Mouse (Mus musculus): ENCODE data around the gene Setd5. TPM values are rescaled to one million over a fixed set of nuclear protein-coding genes. Genes with fewer than 3 reads are reported as not detected.

The Setd5 gene
- polyA plus RNA-seq, 1 experiment: 15.2 TPM

DNA sequence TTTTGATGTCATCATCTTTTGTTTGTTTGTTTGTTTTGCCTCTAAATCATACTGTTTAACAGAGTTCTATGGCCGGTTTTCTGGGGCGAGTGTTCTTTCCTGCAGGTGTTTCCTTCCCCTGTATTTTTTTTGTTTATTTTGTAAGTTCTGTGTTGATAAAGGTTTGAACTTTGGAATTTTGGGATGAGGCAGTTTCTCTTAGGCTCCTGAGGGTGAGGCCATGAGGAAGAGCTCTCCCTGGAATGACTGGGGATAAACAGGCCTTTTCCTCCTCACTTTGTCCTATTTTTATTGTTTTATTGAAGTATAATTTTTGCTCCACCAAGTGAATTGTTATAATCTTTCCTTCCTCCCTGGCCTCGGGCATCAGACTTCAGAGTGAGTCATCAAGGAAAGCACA lies 24.2 kb upstream of the Setd5 start:
- no peaks in the 10 kb centered on the region for H3K27me3 ChIP-seq (replicated peaks)
- TF ChIP-seq FLI1 (IDR thresholded peaks at IDR 0.05; ENCODE audit: low read length) (no peak), GATA1 (IDR thresholded peaks at IDR 0.05; ENCODE audit: borderline replicate concordance, low read length) (no peak)
- H3K4me1 ChIP-seq: peaks cover 67% of the 10 kb centered on the region
- H3K4me3 ChIP-seq (replicated peaks): no peak overlapping the region
- H3K36me3 ChIP-seq (replicated peaks; ENCODE audit: low read length): peaks cover 83% of the 10 kb centered on the region
- H3K9me3 ChIP-seq: no peaks in the 10 kb centered on the region

DNA sequence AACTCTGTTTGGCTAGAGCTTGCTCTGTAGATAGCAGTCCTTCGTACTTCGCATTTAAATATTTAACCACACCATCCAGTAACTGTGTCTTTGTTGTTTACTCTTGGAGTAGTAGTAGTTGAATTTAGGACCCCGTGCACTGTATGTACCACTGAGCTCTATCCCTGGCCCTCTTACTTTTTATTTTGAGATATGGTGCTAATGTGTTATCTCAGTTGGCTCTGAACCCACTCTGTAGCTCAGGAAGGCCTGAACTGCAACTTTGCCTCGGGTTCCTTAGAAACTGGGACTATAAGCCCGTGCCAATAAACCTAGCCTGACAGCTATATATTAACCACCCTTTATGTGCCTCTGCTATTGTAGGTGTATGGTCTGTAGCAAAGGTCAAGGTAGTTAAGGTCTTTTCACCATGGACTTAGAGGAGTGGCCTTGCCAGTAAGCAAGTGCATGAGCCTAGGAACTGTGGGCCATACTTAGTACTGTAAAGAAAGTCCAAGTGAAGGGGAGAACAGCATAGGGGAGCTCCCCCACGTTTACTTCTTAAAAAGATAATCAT lies 22.5 kb upstream of the Setd5 start:
- Histone ChIP-seq H3K4me3 (replicated peaks) (no peak overlapping the region), H3K36me3 (replicated peaks; ENCODE audit: low read length) (peaks cover 88% of the 10 kb centered on the region), H3K9me3 (no peaks in the 10 kb centered on the region), H3K4me1 (peaks cover 59% of the 10 kb centered on the region; the same call in 1 of the 2 replicates), H3K27me3 (replicated peaks) (no peaks in the 10 kb centered on the region)
- no peak for TF ChIP-seq FLI1 (IDR thresholded peaks at IDR 0.05; ENCODE audit: low read length)
- TF ChIP-seq GATA1 (IDR thresholded peaks at IDR 0.05; ENCODE audit: borderline replicate concordance, low read length): no peak

DNA sequence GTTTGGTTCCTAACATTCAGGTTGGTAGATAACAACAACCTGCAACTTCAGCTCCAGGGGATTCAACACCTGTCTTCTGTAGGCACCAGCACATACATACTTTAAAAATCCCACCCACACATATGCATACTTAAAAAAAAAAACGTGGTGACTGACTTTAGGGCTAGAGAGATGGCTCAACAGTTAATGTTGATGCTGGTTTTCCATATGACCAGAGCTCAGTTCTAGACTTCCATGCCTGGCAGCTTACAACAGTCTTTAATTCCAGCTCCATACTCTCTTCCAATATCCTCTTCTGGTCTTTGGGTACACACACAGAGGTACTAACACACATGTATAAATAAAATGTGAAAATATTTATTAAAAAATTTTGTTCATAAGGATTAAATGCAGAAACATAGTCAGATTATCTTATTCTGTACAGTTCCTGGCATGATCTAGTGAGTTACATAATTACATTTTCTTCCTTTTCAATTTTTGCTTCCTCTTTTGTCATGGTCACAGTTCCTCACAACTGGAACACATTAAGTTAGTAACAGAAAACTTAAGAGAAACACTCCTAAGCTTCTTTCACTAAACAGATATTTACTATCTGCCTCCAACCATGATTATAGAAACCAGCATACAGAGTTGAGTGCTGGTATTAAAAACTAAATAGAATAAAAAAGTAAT lies 16.1 kb upstream of the Setd5 start:
- Histone ChIP-seq H3K9me3 (no peaks in the 10 kb centered on the region), H3K4me1 (peaks cover 52% of the 10 kb centered on the region), H3K4me3 (replicated peaks) (no peak overlapping the region), H3K27me3 (replicated peaks) (no peaks in the 10 kb centered on the region), H3K36me3 (replicated peaks; ENCODE audit: low read length) (peaks cover 95% of the 10 kb centered on the region)
- TF ChIP-seq GATA1 (IDR thresholded peaks at IDR 0.05; ENCODE audit: borderline replicate concordance, low read length) (no peak), FLI1 (IDR thresholded peaks at IDR 0.05; ENCODE audit: low read length) (no peak)

DNA sequence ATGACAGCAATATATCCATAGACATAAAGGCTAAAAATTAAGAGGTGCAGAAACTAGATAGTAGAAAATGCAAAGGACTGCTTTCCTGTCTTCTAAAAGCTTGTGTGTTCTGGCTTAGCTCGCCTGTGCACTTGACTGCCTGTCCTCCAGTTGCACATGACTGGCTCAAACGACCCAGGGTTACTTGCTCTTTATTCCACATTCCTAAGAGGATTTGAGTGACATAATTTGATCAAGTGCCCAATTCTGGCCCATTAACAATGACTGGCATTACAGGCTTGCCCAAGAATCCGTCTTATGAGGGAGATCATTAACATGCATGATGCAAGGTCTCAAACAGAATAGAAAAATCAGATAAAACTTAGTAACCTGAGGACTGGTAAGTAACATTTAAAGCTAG lies 14.9 kb upstream of the Setd5 start:
- peaks cover 59% of the 10 kb centered on the region for H3K4me1 ChIP-seq
- no peak for TF ChIP-seq FLI1 (IDR thresholded peaks at IDR 0.05; ENCODE audit: low read length)
- no peak for TF ChIP-seq GATA1 (IDR thresholded peaks at IDR 0.05; ENCODE audit: borderline replicate concordance, low read length)
- no peaks in the 10 kb centered on the region for H3K9me3 ChIP-seq
- H3K4me3 ChIP-seq (replicated peaks): no peak overlapping the region
- peaks cover 97% of the 10 kb centered on the region for H3K36me3 ChIP-seq (replicated peaks; ENCODE audit: low read length)
- H3K27me3 ChIP-seq (replicated peaks): no peaks in the 10 kb centered on the region

DNA sequence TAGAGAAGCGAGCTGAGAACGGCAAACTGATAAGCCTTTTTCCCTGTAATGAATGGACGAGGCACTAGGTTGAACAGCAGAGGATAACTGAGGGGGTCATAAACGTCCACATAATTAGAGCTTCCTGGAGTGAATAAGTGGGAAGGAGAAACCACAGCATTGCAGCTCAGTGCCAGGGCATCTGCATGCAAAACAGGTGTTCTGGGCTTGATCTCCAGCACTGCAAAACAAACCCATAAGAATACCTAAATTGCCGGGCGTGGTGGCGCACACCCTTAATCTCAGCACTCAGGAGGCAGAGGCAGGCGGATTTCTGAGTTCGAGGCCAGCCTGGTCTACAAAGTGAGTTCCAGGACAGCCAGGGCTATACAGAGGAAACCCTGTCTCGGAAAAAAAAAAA lies 13.8 kb upstream of the Setd5 start:
- no peaks in the 10 kb centered on the region for H3K27me3 ChIP-seq (replicated peaks)

DNA sequence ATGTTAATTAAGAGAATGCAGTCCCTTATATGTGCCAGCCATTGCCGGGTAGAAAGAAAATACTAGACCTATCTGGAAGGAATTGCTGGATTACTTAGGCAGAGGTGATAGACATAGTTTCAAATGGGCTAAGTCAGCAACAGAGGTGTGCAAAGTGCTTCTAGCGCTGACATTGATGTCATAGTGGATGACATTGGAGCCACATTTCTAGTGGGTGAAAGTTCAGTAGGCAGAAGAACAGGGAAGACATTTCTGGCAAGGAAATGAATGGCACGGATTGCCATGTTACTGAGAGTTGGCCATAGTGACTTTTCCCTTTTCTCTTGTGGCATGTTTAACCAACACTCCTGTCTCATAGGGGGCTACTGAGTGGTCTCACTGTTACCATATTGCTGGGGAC lies 12.0 kb upstream of the Setd5 start:
- no peaks in the 10 kb centered on the region for H3K27me3 ChIP-seq (replicated peaks)
- TF ChIP-seq FLI1 (IDR thresholded peaks at IDR 0.05; ENCODE audit: low read length) (no peak), GATA1 (IDR thresholded peaks at IDR 0.05; ENCODE audit: borderline replicate concordance, low read length) (no peak)
- H3K4me3 ChIP-seq (replicated peaks): no peak overlapping the region
- no peaks in the 10 kb centered on the region for H3K9me3 ChIP-seq
- H3K4me1 ChIP-seq: peaks cover 58% of the 10 kb centered on the region
- H3K36me3 ChIP-seq (replicated peaks; ENCODE audit: low read length): peaks cover 100% of the 10 kb centered on the region

More for the DNA sequence above, 13.8 kb upstream of the Setd5 start:
- Histone ChIP-seq H3K9me3 (no peaks in the 10 kb centered on the region), H3K4me3 (replicated peaks) (no peak overlapping the region), H3K36me3 (replicated peaks; ENCODE audit: low read length) (peaks cover 99% of the 10 kb centered on the region), H3K4me1 (peaks cover 53% of the 10 kb centered on the region)
- TF ChIP-seq GATA1 (IDR thresholded peaks at IDR 0.05; ENCODE audit: borderline replicate concordance, low read length): no peak
- no peak for TF ChIP-seq FLI1 (IDR thresholded peaks at IDR 0.05; ENCODE audit: low read length)

DNA sequence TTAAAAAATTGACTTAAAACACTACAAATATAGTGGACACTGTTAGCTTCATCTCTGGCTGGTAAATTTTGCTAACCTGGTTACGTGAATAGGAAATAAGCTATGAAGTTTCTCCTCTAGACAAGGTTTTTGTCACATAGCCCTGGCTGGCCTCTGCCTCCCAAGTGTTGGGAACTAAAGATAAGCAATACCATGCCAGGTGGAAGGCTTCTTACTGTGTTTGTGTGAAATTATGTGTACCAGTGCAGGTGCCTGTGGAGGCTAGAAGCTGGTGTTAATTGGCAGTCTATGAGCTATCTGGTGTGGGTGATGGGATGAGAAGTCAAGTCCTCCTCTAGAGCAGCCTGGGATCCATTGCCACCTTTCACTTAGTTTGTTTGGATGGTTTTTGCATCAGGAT lies 8.0 kb upstream of the Setd5 start:
- Histone ChIP-seq H3K9me3 (no peaks in the 10 kb centered on the region), H3K4me1 (peaks cover 62% of the 10 kb centered on the region)
- no peak for TF ChIP-seq GATA1 (IDR thresholded peaks at IDR 0.05; ENCODE audit: borderline replicate concordance, low read length)
- no peak for TF ChIP-seq FLI1 (IDR thresholded peaks at IDR 0.05; ENCODE audit: low read length)

DNA sequence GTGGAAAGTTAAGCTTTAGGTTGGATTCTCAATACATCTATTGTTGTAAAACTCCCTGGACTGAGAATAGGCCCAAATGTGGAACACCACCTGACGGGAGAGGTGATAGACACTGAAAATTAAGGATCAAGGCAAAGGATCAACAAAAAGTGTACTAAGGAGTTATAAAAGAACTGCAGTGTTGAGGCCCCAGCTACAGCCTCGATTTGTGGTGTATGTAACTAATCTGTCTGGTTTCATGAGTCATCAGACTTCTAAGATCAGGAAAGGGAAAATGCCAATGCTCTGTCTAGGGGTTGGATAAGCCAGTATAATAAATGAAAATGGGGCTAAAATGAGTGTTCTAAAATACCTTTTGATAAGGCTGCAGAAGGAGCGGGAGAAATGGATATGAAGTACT lies 1.9 kb upstream of the Setd5 start:
- Histone ChIP-seq H3K9me3 (no peaks in the 10 kb centered on the region), H3K4me1 (peaks cover 44% of the 10 kb centered on the region), H3K27me3 (replicated peaks) (no peaks in the 10 kb centered on the region), H3K4me3 (replicated peaks) (peak overlapping the region; percentile 99), H3K36me3 (replicated peaks; ENCODE audit: low read length) (peaks cover 36% of the 10 kb centered on the region)
- no peak for TF ChIP-seq FLI1 (IDR thresholded peaks at IDR 0.05; ENCODE audit: low read length)

More for the DNA sequence above, 8.0 kb upstream of the Setd5 start:
- Histone ChIP-seq H3K36me3 (replicated peaks; ENCODE audit: low read length) (peaks cover 89% of the 10 kb centered on the region), H3K4me3 (replicated peaks) (no peak overlapping the region), H3K27me3 (replicated peaks) (no peaks in the 10 kb centered on the region)

DNA sequence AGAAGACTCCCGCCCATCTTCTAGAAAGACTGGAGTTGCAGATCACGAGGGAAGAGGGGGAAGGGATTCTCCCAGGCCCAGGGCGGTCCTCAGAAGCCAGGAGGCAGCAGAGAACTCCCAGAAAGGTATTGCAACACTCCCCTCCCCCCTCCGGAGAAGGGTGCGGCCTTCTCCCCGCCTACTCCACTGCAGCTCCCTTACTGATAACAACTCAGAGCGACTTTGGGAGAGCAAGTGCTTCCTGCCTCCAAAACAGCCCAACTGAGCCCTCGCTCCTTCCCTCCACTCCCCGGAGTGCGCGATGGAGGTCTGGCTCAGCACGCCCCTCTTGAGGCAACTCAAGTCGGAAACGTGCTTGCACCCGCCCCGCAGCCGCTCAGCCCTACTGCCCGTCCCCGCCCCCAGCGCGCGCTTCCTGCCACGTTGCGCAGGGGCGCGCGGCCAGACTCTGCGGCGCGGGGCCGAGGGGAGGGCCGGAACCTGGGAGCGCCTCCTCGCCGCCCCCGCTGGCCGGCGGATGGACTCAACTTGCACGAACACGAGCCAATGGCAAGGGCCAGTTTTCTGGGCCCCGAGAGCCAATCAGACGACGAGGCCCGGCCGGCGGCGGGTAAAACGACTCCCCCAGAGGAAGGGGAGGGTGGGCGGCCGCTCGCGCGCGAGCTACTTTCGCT lies 1.0 kb upstream of the Setd5 start:
- TF ChIP-seq FLI1 (IDR thresholded peaks at IDR 0.05; ENCODE audit: low read length) (no peak), GATA1 (IDR thresholded peaks at IDR 0.05; ENCODE audit: borderline replicate concordance, low read length) (peak; percentile 62; the same call in 1 of the 3 replicates)
- no peaks in the 10 kb centered on the region for H3K9me3 ChIP-seq
- H3K27me3 ChIP-seq (replicated peaks): no peaks in the 10 kb centered on the region
- peaks cover 44% of the 10 kb centered on the region for H3K4me1 ChIP-seq
- H3K36me3 ChIP-seq (replicated peaks; ENCODE audit: low read length): peaks cover 29% of the 10 kb centered on the region
- H3K4me3 ChIP-seq (replicated peaks): peak overlapping the region; percentile 99

DNA sequence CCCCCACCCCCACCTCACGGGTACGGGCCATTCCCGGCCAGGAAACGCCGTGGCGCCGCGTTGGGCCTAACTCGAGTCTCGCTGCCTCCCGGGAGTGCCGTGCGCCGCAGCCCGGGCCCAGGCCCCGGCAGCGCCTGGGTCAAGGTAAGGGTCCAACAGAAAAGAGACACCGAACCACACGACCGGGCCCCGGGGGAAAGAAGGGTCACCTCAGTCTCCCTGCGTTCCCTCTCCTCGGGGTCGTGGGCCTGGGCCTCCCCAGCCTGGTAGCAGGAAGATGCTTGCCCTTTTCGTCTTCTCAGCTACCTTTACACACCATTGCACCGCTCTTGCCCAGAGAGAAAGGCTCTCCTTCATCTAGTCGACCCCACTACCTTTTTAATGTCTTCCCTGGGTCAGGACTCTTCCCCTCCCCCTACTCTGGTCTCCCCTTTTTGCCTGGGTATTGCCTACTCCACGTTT lies 435 bp downstream of the Setd5 start:
- TF ChIP-seq GATA1 (IDR thresholded peaks at IDR 0.05; ENCODE audit: borderline replicate concordance, low read length): no peak
- H3K27me3 ChIP-seq (replicated peaks): no peaks in the 10 kb centered on the region
- H3K4me1 ChIP-seq: peaks cover 45% of the 10 kb centered on the region

More for the DNA sequence above, 435 bp downstream of the Setd5 start:
- Histone ChIP-seq H3K36me3 (replicated peaks; ENCODE audit: low read length) (peaks cover 24% of the 10 kb centered on the region), H3K4me3 (replicated peaks) (peak overlapping the region; percentile 99), H3K9me3 (no peaks in the 10 kb centered on the region)
